Comparison of ENCODE assay signal across 14 mouse cellular contexts in genomic region chr4:24213262-24214036, GRCm38 (mm10).
DNase-seq lines count a peak whose midpoint lies in the region; ATAC-seq lines count a peak whose summit lies in the region.
"Had no signal": no experiment of that assay in that cellular context is flagged by ENCODE, and none has a peak within 500 bp of the region (broad histone marks: within the 10 kb centered on the region; RNA-seq: fewer than 3 reads in every experiment).

No protein-coding gene starts in this region.

- no peaks in the 10 kb centered on the region for H3K9me3 ChIP-seq in forebrain, embryonic 16.5 days (ENCODE audit: control insufficient read depth, low read length)
- no peaks in the 10 kb centered on the region for H3K9me3 ChIP-seq in midbrain, embryonic 13.5 days
- H3K9me3 ChIP-seq: liver, embryonic 13.5 days had no signal

- peak; percentile 41 for ATAC-seq in frontal cortex, adult (ENCODE audit: low TSS enrichment)
- ATAC-seq in forebrain, embryonic 16.5 days: peak; percentile 88
- ATAC-seq in midbrain, embryonic 13.5 days: peak; percentile 30; the same call in 1 of the 2 replicates
- no peak for ATAC-seq in megakaryocyte progenitor cell, adult 5-6 weeks (replicated peaks; ENCODE audit: poor library complexity)
- no peak for ATAC-seq in megakaryocyte, adult 5-6 weeks (ENCODE audit: poor library complexity, severe bottlenecking)

- no peaks in the 10 kb centered on the region for H3K27me3 ChIP-seq in forebrain, embryonic 16.5 days (replicated peaks; ENCODE audit: control insufficient read depth, insufficient read depth, low read length)
- no peaks in the 10 kb centered on the region for H3K27me3 ChIP-seq in midbrain, embryonic 13.5 days
- H3K27me3 ChIP-seq: liver, embryonic 13.5 days had no signal

- H3K36me3 ChIP-seq in forebrain, embryonic 16.5 days (ENCODE audit: control insufficient read depth, insufficient read depth): no peaks in the 10 kb centered on the region
- H3K36me3 ChIP-seq in midbrain, embryonic 13.5 days: no peaks in the 10 kb centered on the region
- H3K36me3 ChIP-seq: liver, embryonic 13.5 days had no signal

- no peak for DNase-seq in frontal cortex, postnatal 25 days (ENCODE audit: low spot score in 2 of 2)
- peak; percentile 12 for DNase-seq in embryo, embryonic 10 days (ENCODE audit: low spot score)
- no peak for DNase-seq in lung, postnatal 4 days
- DNase-seq: cerebellum, postnatal 14 days; kidney, adult 9 months; liver, embryonic 13.5 days; thymus, postnatal 36 days had no signal

- 11% methylated on average over 10 of the region's 10 CpGs for WGBS in forebrain, embryonic 16.5 days
- 45% methylated on average over 10 of the region's 10 CpGs for WGBS in midbrain, embryonic 13.5 days

- peak overlapping the region; percentile 84 for H3K27ac ChIP-seq in forebrain, embryonic 16.5 days (ENCODE audit: low read length)
- H3K27ac ChIP-seq in midbrain, embryonic 13.5 days: no peak overlapping the region
- H3K27ac ChIP-seq: liver, embryonic 13.5 days; macrophage had no signal

- H3K4me2 ChIP-seq in forebrain, embryonic 16.5 days (ENCODE audit: low read length): peak overlapping the region; percentile 10; the same call in 1 of the 2 replicates
- H3K4me2 ChIP-seq in midbrain, embryonic 13.5 days (replicated peaks): no peak overlapping the region
- H3K4me2 ChIP-seq: liver, embryonic 13.5 days had no signal

- H3K4me1 ChIP-seq in forebrain, embryonic 16.5 days (replicated peaks; ENCODE audit: control insufficient read depth, insufficient read depth, low read length): peaks cover 17% of the 10 kb centered on the region
- H3K4me1 ChIP-seq in midbrain, embryonic 13.5 days (replicated peaks): peaks cover 20% of the 10 kb centered on the region
- H3K4me1 ChIP-seq: liver, embryonic 13.5 days had no signal

- H3K9ac ChIP-seq in forebrain, embryonic 16.5 days (replicated peaks; ENCODE audit: low read depth, low read length): peak overlapping the region; percentile 19; the same call in 1 of the 2 replicates
- H3K9ac ChIP-seq in midbrain, embryonic 13.5 days (replicated peaks): no peak overlapping the region
- H3K9ac ChIP-seq: liver, embryonic 13.5 days had no signal

- no peak overlapping the region for H3K4me3 ChIP-seq in forebrain, embryonic 16.5 days (replicated peaks; ENCODE audit: low read length)
- H3K4me3 ChIP-seq in midbrain, embryonic 13.5 days (replicated peaks): no peak overlapping the region
- H3K4me3 ChIP-seq: erythroblast, embryonic 14.5 days; liver, embryonic 13.5 days had no signal

Comparison
In these comparisons a context has a peak if more than half of its experiments do, and no peak if none do; other contexts are left out.
1. ATAC-seq: peak in frontal cortex, adult (single experiment), forebrain, embryonic 16.5 days (single experiment) and midbrain, embryonic 13.5 days (single experiment); none in megakaryocyte progenitor cell, adult 5-6 weeks (single experiment) and megakaryocyte, adult 5-6 weeks (single experiment).